Mouse (Mus musculus) yolk sac, embryonic 10.5 days (tissue): Measurements from ENCODE around the gene Ostf1.
A peak's percentile ranks its signal among the peaks of the same experiment; 100 is the strongest.

ENCODE experiments used
- DNase-seq: peaks from one replicate; pipeline ENCODE4 v3.0.0-alpha.2; 2017; ENCODE audit warnings: low spot score

Ostf1 gene

DNA sequence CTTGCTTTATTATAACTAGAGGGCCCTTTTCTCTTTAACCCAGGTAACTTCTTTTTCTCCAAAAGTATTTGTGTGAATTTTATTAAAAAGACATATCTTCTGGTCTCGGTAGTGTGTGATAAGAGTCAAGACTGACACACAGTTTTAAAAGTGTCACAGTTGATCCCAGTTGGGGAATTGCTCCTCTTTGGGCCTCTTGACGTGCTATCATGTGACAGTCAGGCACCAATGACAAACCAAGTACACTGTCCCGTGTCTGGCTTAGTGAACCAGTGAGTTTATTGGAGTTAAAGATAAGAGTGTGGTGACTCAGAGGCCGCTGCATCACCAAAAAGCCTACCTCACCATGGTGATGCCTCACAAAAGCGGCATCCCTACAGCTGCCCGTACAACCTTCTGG is 12.5 kb upstream of the Ostf1 start:
- DNase-seq: no peak

GRCm38 (mm10) chr19:18643411-18643810 is 11.8 kb upstream of the Ostf1 start:
- no peak for DNase-seq

DNA sequence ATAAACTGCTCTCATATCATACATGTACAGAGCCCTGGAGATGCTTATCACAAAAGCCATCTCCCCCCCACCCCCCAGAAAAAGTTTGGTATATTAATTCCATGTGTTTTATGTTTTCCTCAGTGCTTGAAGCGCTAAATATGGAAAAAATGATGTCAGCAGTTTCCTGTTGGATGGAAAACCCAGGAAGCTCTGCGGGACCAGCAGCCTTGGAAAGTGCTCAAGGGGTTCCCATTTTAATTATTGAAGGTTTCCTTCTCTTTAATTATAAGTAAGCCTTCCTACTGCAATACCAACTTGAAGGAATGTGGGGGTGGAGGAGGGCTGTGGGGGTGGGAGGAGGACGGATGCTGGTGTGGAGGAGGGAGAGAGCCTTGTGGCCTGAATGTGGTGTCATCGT is 9.4 kb upstream of the Ostf1 start:
- no peak for DNase-seq

GRCm38 (mm10) chr19:18639552-18639951 is 7.9 kb upstream of the Ostf1 start:
- DNase-seq: no peak

DNA sequence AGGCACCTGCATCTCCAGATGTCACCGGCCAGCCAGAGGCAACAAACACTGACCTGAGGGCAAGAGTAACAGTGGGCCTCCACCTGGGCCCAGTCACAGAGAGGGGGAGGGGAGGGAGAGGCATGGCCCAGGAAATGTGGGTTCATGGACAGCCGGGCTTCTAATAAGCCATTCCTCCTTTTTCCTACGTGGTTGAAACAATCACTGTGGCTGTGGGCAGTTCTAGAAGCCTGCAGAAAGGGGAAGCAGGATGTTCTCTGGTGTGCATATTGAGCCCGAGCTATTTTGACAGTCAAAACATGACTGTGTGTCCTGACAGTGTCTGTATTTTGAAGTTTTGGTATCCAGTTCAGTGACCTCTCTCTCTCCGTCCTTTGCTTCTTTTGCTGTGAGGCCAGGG is 7.3 kb upstream of the Ostf1 start:
- DNase-seq: peak; percentile 13

DNA sequence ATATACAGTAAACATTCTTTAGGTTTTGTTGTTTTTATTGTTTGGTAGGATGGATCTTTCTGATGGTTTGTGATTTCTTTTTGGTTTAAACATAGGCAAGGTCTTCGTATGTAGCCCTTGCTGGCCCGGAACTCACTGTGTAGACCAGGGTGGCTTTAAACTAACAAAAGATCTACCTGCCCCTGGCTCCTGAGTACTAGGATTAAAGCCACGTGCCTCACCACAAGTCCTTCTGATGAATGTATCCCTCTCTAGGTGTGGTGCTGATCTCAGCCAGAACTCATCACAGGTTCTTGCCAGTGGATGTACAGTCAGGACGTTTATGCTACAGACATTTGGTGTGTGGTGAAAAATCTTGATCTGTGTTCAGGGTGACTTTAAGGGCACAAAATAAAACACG is 6.3 kb upstream of the Ostf1 start:
- DNase-seq: no peak

- peak; percentile 34 for DNase-seq
Observed at GRCm38 (mm10) chr19:18632231-18633185, 885 bp upstream of the Ostf1 start.

DNA sequence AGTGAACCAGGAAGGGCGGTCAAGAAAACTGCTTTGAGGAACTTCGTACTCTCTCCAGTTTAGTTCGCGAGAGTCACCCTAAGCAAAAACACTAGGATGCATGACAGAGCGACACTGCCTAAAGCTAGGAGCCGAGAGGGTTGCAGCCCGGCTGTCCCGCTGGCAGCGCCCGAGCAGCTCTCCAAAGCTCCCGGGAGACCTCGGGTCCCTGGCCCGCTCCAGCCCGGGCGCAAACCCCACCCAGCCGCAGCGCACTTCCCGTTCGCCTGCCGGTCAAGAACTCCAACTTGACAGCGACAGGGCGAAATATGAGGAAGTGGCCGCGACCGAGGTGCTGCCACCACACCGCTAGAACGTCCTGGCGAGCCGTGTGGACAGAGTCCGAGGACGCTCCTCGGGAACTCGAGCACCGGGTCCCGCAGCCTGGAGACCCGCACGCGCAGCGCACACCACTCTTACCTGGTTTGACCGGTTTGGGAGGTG is 421 bp downstream of the Ostf1 start:
- no peak for DNase-seq

DNA sequence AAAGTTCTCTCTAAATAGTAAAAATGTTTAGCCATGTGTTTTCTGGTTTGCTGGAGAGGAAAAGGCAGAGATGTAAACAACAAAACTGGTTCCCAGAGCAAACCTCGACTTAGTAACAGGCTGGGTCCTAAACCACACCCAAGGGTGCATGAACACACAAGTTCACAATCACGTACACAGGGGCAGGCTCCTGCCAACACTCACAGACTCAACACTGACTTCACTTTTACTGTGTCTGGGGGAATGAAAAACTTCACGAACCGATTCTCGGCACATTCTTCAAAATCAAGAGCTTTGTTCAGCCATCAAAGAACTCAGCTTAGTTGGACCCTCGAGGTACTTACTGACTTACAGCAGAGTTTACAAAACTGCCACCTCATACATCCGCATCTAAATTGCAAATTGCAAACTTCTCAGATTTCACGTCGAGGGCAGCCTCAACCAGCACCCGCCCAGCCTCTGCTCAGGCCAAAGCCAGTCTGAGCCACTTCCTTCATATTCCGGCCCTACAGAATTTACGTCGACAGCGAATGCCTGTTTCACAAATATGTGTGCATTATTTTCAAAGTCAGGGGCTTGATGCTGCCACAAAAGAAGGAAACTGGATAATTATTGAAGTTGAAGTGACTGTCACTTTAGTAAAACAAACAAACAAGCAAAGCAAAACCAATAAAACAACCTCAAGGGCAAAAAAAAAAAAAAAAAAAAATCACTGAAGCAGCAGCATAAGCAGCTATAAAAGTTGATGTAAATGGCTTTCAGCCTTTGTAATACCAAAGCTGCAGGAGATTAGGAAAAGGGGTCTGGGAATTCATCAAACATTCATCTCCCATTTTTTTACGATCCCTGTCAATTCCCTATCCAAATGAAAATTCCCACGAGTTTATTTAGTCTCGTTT is 1.2 kb downstream of the Ostf1 start:
- DNase-seq: peak; percentile 37

- DNase-seq: no peak
Observed at GRCm38 (mm10) chr19:18629589-18629988, 2.0 kb downstream of the Ostf1 start.

DNA sequence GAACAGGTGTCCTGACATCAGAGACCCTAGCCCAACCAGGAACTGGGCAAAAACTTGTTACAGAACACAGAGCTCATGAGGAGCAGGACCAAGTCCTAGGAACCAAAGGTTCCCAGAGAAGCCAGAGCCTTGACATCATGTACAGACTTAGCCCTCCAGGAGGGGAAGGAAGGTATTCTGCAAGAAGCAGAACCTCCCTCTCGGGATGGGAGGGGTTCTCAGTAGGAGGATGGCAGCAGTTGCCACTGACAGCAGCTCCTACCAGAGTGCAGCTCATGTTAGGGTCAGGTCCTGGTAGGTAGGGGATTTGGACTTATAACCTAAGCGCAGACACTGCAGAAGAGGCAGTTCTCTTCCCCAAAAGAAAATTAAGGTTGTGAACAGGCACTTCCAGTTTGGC is 7.7 kb downstream of the Ostf1 start:
- DNase-seq: no peak

GRCm38 (mm10) chr19:18619691-18620090 is 11.9 kb downstream of the Ostf1 start:
- no peak for DNase-seq

- DNase-seq: no peak
Observed at GRCm38 (mm10) chr19:18619060-18619459, 12.6 kb downstream of the Ostf1 start.

- DNase-seq: no peak
Observed at GRCm38 (mm10) chr19:18617504-18617903, 14.1 kb downstream of the Ostf1 start.

GRCm38 (mm10) chr19:18615680-18616240 is 15.9 kb downstream of the Ostf1 start:
- DNase-seq: no peak

- no peak for DNase-seq
Observed at GRCm38 (mm10) chr19:18614337-18614736, 17.3 kb downstream of the Ostf1 start.

DNA sequence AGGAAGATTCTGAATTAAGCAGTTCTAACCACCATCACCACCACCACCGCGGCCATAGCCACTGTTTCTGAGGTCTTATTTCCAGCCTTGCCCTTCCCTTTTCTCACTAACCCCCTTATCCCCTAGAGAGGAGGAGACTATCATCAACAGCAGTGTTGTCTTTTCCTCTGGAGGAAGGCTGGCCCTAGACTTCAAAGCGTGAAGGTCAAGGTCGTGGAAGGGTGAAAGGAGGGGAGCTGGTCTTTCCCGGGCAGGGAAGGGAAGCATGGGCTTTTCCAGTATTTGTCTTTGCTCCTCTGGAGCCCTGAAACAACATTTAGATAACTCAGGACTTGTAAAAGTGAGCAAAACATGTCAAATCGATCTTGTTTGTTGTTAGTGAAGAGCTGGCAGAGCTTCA is 22.6 kb downstream of the Ostf1 start:
- DNase-seq: no peak

DNA sequence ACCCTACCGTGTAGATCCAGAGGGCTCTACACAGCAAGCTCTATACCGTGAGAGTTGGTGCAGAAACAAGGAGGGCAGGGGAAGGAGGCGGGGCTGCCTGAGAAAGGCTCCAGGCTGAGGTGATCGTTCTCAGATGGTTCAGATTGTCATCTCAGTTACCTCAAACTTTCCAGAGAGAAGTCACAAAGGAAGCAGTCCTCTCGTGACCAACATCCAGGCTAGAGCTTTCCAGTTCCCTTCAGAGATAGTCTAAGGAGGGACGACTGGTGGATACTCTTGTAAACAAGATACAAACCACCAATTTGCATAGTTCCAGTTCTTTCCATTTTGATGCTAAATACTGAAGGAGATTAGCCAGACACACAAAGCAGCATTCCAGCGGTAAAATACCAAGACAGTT is 23.7 kb downstream of the Ostf1 start:
- DNase-seq: no peak

DNA sequence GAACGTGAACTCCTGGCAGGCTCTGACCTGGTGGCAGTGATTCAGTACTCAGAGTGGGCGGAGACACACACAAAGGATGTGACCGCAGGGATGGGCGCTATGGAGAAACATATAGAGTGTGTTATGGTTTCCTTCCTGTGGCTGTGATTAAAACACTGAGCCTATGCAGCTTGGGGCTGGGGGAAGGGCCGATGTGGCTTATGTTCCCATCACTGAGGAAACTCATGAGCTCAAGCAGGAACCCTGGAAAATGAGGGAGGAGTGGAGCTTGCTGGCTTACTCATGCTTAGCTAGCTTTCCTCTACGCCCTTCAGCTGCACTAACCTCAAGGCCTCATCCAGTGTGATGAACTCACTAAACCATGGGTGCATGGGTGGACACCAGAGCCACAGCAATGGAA is 28.6 kb downstream of the Ostf1 start:
- DNase-seq: no peak

DNA sequence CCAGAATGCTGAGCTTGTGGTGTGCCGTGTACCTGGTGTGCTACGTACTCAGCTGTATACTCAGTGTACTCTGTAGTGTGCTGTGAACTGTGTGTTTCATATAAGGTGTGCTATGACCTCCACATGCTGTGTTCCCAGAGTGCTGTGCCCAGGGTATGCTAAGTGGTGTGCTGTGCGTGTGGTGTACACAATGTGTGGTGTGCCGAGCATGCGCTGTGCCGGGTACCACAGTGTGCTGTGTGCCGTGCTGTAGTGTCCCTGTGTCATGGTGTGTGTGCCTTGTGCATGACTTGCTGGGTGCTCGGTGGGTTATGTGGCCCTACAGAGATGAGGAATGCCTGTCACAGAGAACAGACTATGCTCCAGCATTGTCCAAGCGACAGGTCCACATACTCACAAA is 31.0 kb downstream of the Ostf1 start:
- DNase-seq: no peak

- DNase-seq: no peak
Observed at GRCm38 (mm10) chr19:18599650-18600049, 32.0 kb downstream of the Ostf1 start.

- no peak for DNase-seq
Observed at GRCm38 (mm10) chr19:18599051-18599450, 32.6 kb downstream of the Ostf1 start.
